Mouse (Mus musculus): ENCODE measurements at regions not wholly inside any gene's neighbourhood (a gene's known extent, or its start where the extent isn't known, plus 50 kb on each side); places are given as distances from the start of the nearest gene placed in this dataset.

DNA sequence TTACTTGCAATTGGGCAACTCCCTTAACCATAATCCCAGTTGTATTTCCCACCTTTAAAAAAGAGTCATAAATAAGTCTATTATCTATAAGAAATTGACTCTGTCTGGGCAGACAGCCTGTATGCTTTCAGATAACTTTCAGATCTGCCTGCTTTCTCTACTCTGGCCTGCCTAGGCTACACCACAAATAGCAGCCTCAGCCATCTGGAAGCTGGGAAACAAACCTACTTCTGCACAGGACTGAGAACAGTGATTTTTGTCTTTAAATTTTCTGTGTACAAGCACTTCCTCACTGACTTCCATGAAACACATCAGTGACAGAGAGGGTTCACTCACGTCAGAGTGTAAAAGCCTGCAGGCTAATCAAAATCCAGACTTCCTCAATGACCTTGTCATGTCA lies 482.8 kb upstream of the Adgrl4 start:
- H3K27ac ChIP-seq (ENCODE audit: low read length): no peak overlapping the region
- H3K4me1 ChIP-seq (replicated peaks; ENCODE audit: control insufficient read depth, insufficient read depth, low read length): no peaks in the 10 kb centered on the region
- H3K4me2 ChIP-seq (ENCODE audit: low read depth, low read length): no peak overlapping the region
- 42% methylated on average over 1 of the region's 1 CpGs for WGBS
- no peaks in the 10 kb centered on the region for H3K27me3 ChIP-seq (ENCODE audit: control insufficient read depth, insufficient read depth, low read depth, low read length)
- no peak overlapping the region for H3K9ac ChIP-seq (ENCODE audit: low read length)
- no peak overlapping the region for H3K4me3 ChIP-seq (ENCODE audit: low read length)
- H3K36me3 ChIP-seq (ENCODE audit: control insufficient read depth, insufficient read depth, low read length): no peaks in the 10 kb centered on the region
- ATAC-seq (ENCODE audit: low read depth): no peak
- no peaks in the 10 kb centered on the region for H3K9me3 ChIP-seq (ENCODE audit: control insufficient read depth, low read length)

DNA sequence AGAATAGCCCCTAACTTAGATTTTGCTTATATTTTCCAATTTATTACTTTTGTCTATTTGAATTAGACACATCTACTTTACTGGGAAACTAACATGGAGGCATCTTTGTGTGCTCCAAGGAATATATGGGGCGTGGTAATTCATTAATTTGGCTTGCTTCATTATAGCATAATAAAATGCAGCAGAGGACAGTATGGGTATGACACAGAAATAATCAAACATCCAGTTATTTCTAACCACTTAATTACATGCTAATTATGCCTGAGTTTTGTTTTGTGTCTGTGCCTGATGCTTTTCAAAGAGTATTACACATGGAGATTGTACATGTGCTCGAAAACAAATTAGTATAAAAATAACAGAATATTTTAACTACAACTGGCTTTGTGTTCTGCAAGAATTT lies 438.0 kb upstream of the Adgrl4 start:
- Histone ChIP-seq H3K9me3 (ENCODE audit: control insufficient read depth, low read length) (no peaks in the 10 kb centered on the region), H3K4me1 (replicated peaks; ENCODE audit: control insufficient read depth, insufficient read depth, low read length) (no peaks in the 10 kb centered on the region), H3K36me3 (ENCODE audit: control insufficient read depth, insufficient read depth, low read length) (no peaks in the 10 kb centered on the region), H3K9ac (ENCODE audit: low read length) (no peak overlapping the region), H3K4me2 (ENCODE audit: low read depth, low read length) (no peak overlapping the region), H3K27me3 (ENCODE audit: control insufficient read depth, insufficient read depth, low read depth, low read length) (no peaks in the 10 kb centered on the region), H3K4me3 (ENCODE audit: low read length) (no peak overlapping the region), H3K27ac (ENCODE audit: low read length) (no peak overlapping the region)
- 84% methylated on average over 2 of the region's 2 CpGs for WGBS
- no peak for ATAC-seq (ENCODE audit: low read depth)

GRCm38 (mm10) chr3:151000217-151000616 lies 437.5 kb upstream of the Adgrl4 start:
- WGBS: 23% methylated on average over 5 of the region's 5 CpGs
- ATAC-seq (ENCODE audit: low read depth): no peak
- H3K27ac ChIP-seq (ENCODE audit: low read length): no peak overlapping the region
- no peak overlapping the region for H3K9ac ChIP-seq (ENCODE audit: low read length)
- H3K36me3 ChIP-seq (ENCODE audit: control insufficient read depth, insufficient read depth, low read length): no peaks in the 10 kb centered on the region
- H3K9me3 ChIP-seq (ENCODE audit: control insufficient read depth, low read length): no peaks in the 10 kb centered on the region
- no peaks in the 10 kb centered on the region for H3K27me3 ChIP-seq (ENCODE audit: control insufficient read depth, insufficient read depth, low read depth, low read length)
- no peak overlapping the region for H3K4me3 ChIP-seq (ENCODE audit: low read length)
- no peak overlapping the region for H3K4me2 ChIP-seq (ENCODE audit: low read depth, low read length)
- H3K4me1 ChIP-seq (replicated peaks; ENCODE audit: control insufficient read depth, insufficient read depth, low read length): no peaks in the 10 kb centered on the region

- ATAC-seq (ENCODE audit: low read depth): no peak
- Histone ChIP-seq H3K9me3 (ENCODE audit: control insufficient read depth, low read length) (no peaks in the 10 kb centered on the region), H3K4me2 (ENCODE audit: low read depth, low read length) (no peak overlapping the region), H3K4me3 (ENCODE audit: low read length) (no peak overlapping the region), H3K4me1 (replicated peaks; ENCODE audit: control insufficient read depth, insufficient read depth, low read length) (no peaks in the 10 kb centered on the region), H3K36me3 (ENCODE audit: control insufficient read depth, insufficient read depth, low read length) (no peaks in the 10 kb centered on the region), H3K9ac (ENCODE audit: low read length) (no peak overlapping the region), H3K27me3 (ENCODE audit: control insufficient read depth, insufficient read depth, low read depth, low read length) (no peaks in the 10 kb centered on the region), H3K27ac (ENCODE audit: low read length) (no peak overlapping the region)
- 22% methylated on average over 6 of the region's 6 CpGs for WGBS
Observed at GRCm38 (mm10) chr3:151001881-151002412, 435.7 kb upstream of the Adgrl4 start.

- Histone ChIP-seq H3K9ac (ENCODE audit: low read length) (no peak overlapping the region), H3K4me3 (ENCODE audit: low read length) (no peak overlapping the region), H3K4me1 (replicated peaks; ENCODE audit: control insufficient read depth, insufficient read depth, low read length) (no peaks in the 10 kb centered on the region), H3K9me3 (ENCODE audit: control insufficient read depth, low read length) (no peaks in the 10 kb centered on the region), H3K27ac (ENCODE audit: low read length) (no peak overlapping the region), H3K4me2 (ENCODE audit: low read depth, low read length) (no peak overlapping the region), H3K36me3 (ENCODE audit: control insufficient read depth, insufficient read depth, low read length) (no peaks in the 10 kb centered on the region), H3K27me3 (ENCODE audit: control insufficient read depth, insufficient read depth, low read depth, low read length) (no peaks in the 10 kb centered on the region)
- 84% methylated on average over 3 of the region's 3 CpGs for WGBS
- no peak for ATAC-seq (ENCODE audit: low read depth)
Observed at GRCm38 (mm10) chr3:151003524-151003923, 434.2 kb upstream of the Adgrl4 start.

- no peak overlapping the region for H3K4me3 ChIP-seq (ENCODE audit: low read length)
- no peak overlapping the region for H3K9ac ChIP-seq (ENCODE audit: low read length)
- H3K4me2 ChIP-seq (ENCODE audit: low read depth, low read length): no peak overlapping the region
- no peak overlapping the region for H3K27ac ChIP-seq (ENCODE audit: low read length)
- H3K27me3 ChIP-seq (ENCODE audit: control insufficient read depth, insufficient read depth, low read depth, low read length): no peaks in the 10 kb centered on the region
- H3K4me1 ChIP-seq (replicated peaks; ENCODE audit: control insufficient read depth, insufficient read depth, low read length): no peaks in the 10 kb centered on the region
- H3K9me3 ChIP-seq (ENCODE audit: control insufficient read depth, low read length): no peaks in the 10 kb centered on the region
- no peak for ATAC-seq (ENCODE audit: low read depth)
- WGBS: 77% methylated on average over 6 of the region's 6 CpGs
- no peaks in the 10 kb centered on the region for H3K36me3 ChIP-seq (ENCODE audit: control insufficient read depth, insufficient read depth, low read length)
Observed at GRCm38 (mm10) chr3:151003990-151004389, 433.7 kb upstream of the Adgrl4 start.

GRCm38 (mm10) chr3:151020014-151020413 lies 417.7 kb upstream of the Adgrl4 start:
- WGBS: 54% methylated on average over 3 of the region's 3 CpGs
- Histone ChIP-seq H3K4me1 (replicated peaks; ENCODE audit: control insufficient read depth, insufficient read depth, low read length) (no peaks in the 10 kb centered on the region), H3K4me3 (ENCODE audit: low read length) (no peak overlapping the region), H3K9me3 (ENCODE audit: control insufficient read depth, low read length) (no peaks in the 10 kb centered on the region), H3K27me3 (ENCODE audit: control insufficient read depth, insufficient read depth, low read depth, low read length) (no peaks in the 10 kb centered on the region), H3K9ac (ENCODE audit: low read length) (no peak overlapping the region), H3K27ac (ENCODE audit: low read length) (no peak overlapping the region), H3K36me3 (ENCODE audit: control insufficient read depth, insufficient read depth, low read length) (no peaks in the 10 kb centered on the region), H3K4me2 (ENCODE audit: low read depth, low read length) (no peak overlapping the region)
- no peak for ATAC-seq (ENCODE audit: low read depth)

DNA sequence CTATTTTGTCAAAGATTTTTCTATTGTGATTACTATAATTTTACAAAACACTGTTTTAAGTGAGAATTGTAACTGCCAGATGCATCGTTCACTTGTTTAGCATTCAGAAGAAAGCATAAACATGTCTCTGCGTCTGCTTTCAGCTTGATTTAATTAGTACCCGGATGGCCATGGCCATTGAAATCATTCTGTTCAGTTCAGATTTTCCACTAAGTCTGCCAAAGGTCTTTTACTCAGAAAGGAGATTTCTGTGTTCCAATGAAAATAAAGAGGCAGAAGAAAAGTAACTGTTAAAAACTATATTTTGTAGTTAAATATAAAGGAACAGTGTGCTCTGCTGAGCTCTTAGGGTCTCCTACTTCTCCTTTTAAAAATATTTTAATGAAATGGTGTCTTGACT lies 380.2 kb upstream of the Adgrl4 start:
- H3K9me3 ChIP-seq (ENCODE audit: control insufficient read depth, low read length): no peaks in the 10 kb centered on the region
- H3K4me2 ChIP-seq (ENCODE audit: low read depth, low read length): no peak overlapping the region
- H3K27me3 ChIP-seq (ENCODE audit: control insufficient read depth, insufficient read depth, low read depth, low read length): no peaks in the 10 kb centered on the region
- no peak for ATAC-seq (ENCODE audit: low read depth)
- no peaks in the 10 kb centered on the region for H3K4me1 ChIP-seq (replicated peaks; ENCODE audit: control insufficient read depth, insufficient read depth, low read length)
- H3K27ac ChIP-seq (ENCODE audit: low read length): no peak overlapping the region
- H3K9ac ChIP-seq (ENCODE audit: low read length): no peak overlapping the region
- no peak overlapping the region for H3K4me3 ChIP-seq (ENCODE audit: low read length)
- H3K36me3 ChIP-seq (ENCODE audit: control insufficient read depth, insufficient read depth, low read length): no peaks in the 10 kb centered on the region
- WGBS: 79% methylated on average over 3 of the region's 3 CpGs

GRCm38 (mm10) chr3:151072322-151072721 lies 365.4 kb upstream of the Adgrl4 start:
- no peaks in the 10 kb centered on the region for H3K4me1 ChIP-seq (replicated peaks; ENCODE audit: control insufficient read depth, insufficient read depth, low read length)
- no peak overlapping the region for H3K4me3 ChIP-seq (ENCODE audit: low read length)
- no peaks in the 10 kb centered on the region for H3K9me3 ChIP-seq (ENCODE audit: control insufficient read depth, low read length)
- no peak overlapping the region for H3K9ac ChIP-seq (ENCODE audit: low read length)
- no peak for ATAC-seq (ENCODE audit: low read depth)
- no peak overlapping the region for H3K4me2 ChIP-seq (ENCODE audit: low read depth, low read length)
- no peak overlapping the region for H3K27ac ChIP-seq (ENCODE audit: low read length)
- no peaks in the 10 kb centered on the region for H3K27me3 ChIP-seq (ENCODE audit: control insufficient read depth, insufficient read depth, low read depth, low read length)
- H3K36me3 ChIP-seq (ENCODE audit: control insufficient read depth, insufficient read depth, low read length): no peaks in the 10 kb centered on the region

DNA sequence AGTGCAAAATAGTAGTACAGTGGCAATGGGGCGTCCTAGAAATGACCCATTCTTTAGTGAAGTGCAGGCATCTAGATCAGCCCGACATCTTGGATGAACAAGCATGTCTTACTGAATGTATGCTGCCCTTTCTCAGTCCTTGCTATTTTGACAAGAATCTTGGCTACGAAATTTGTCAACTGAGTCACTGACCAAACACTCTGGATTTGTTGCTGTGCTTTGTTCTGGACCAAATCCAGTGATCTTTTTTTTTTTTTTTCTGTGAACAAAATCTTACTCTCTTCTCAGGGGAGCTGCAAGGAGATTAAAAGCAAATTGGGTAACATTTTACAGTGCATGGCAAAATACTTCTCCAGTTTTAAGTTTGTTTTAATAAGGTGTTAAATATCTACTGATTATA lies 320.9 kb upstream of the Adgrl4 start:
- Histone ChIP-seq H3K27me3 (ENCODE audit: control insufficient read depth, insufficient read depth, low read depth, low read length) (no peaks in the 10 kb centered on the region), H3K4me1 (replicated peaks; ENCODE audit: control insufficient read depth, insufficient read depth, low read length) (no peaks in the 10 kb centered on the region), H3K27ac (ENCODE audit: low read length) (no peak overlapping the region), H3K4me3 (ENCODE audit: low read length) (no peak overlapping the region), H3K36me3 (ENCODE audit: control insufficient read depth, insufficient read depth, low read length) (no peaks in the 10 kb centered on the region), H3K4me2 (ENCODE audit: low read depth, low read length) (no peak overlapping the region), H3K9me3 (ENCODE audit: control insufficient read depth, low read length) (no peaks in the 10 kb centered on the region), H3K9ac (ENCODE audit: low read length) (no peak overlapping the region)
- no peak for ATAC-seq (ENCODE audit: low read depth)
- WGBS: 69% methylated on average over 3 of the region's 3 CpGs

Data from lung, embryonic 16.5 days (tissue).